Mouse (Mus musculus): ENCODE data around the gene Fndc4. TPM values are rescaled to one million over a fixed set of nuclear protein-coding genes. Genes with fewer than 3 reads are reported as not detected.

The Fndc4 gene
- total and polyA plus RNA-seq, 2 experiments from 2014 or later: 122 to 187 TPM

- 63% methylated on average over 6 of the region's 6 CpGs for WGBS
- TF ChIP-seq CTCF (IDR thresholded peaks at IDR 0.05; ENCODE audit: low read depth): no peak
- Histone ChIP-seq H3K9me3 (ENCODE audit: low read length) (no peaks in the 10 kb centered on the region), H3K4me1 (ENCODE audit: insufficient read depth, low read length) (no peaks in the 10 kb centered on the region), H3K4me3 (ENCODE audit: low read length) (no peak overlapping the region), H3K9ac (replicated peaks; ENCODE audit: low read length) (no peak overlapping the region), H3K36me3 (ENCODE audit: insufficient read depth, low read length) (peaks cover 70% of the 10 kb centered on the region), H3K27me3 (ENCODE audit: insufficient read depth, low read length) (no peaks in the 10 kb centered on the region), H3K4me2 (ENCODE audit: low read depth, low read length) (no peak overlapping the region), H3K27ac (no peak overlapping the region)
- DNase-seq (ENCODE audit: low spot score) (no peak), ATAC-seq (no peak)
Observed at GRCm38 (mm10) chr5:31267686-31268085, 28.2 kb downstream of the Fndc4 start.

- no peak overlapping the region for H3K4me2 ChIP-seq (ENCODE audit: low read depth, low read length)
- no peaks in the 10 kb centered on the region for H3K9me3 ChIP-seq (ENCODE audit: low read length)
- DNase-seq (ENCODE audit: low spot score) (no peak), ATAC-seq (no peak)
- no peak for TF ChIP-seq CTCF (IDR thresholded peaks at IDR 0.05; ENCODE audit: low read depth)
- no peak overlapping the region for H3K9ac ChIP-seq (replicated peaks; ENCODE audit: low read length)
- H3K4me1 ChIP-seq (ENCODE audit: insufficient read depth, low read length): no peaks in the 10 kb centered on the region
- H3K4me3 ChIP-seq (ENCODE audit: low read length): no peak overlapping the region
- peaks cover 75% of the 10 kb centered on the region for H3K36me3 ChIP-seq (ENCODE audit: insufficient read depth, low read length)
- H3K27ac ChIP-seq: no peak overlapping the region
- no peaks in the 10 kb centered on the region for H3K27me3 ChIP-seq (ENCODE audit: insufficient read depth, low read length)
- WGBS: 89% methylated on average over 7 of the region's 7 CpGs
Observed at GRCm38 (mm10) chr5:31266101-31266500, 29.8 kb downstream of the Fndc4 start.

GRCm38 (mm10) chr5:31257616-31258015 lies 38.3 kb downstream of the Fndc4 start:
- ATAC-seq (no peak), DNase-seq (ENCODE audit: low spot score) (no peak)
- H3K36me3 ChIP-seq (ENCODE audit: insufficient read depth, low read length): peaks cover 51% of the 10 kb centered on the region
- no peaks in the 10 kb centered on the region for H3K9me3 ChIP-seq (ENCODE audit: low read length)
- no peak overlapping the region for H3K4me2 ChIP-seq (ENCODE audit: low read depth, low read length)
- no peak overlapping the region for H3K27ac ChIP-seq
- H3K9ac ChIP-seq (replicated peaks; ENCODE audit: low read length): no peak overlapping the region
- WGBS: 88% methylated on average over 11 of the region's 11 CpGs
- no peak overlapping the region for H3K4me3 ChIP-seq (ENCODE audit: low read length)
- no peak for TF ChIP-seq CTCF (IDR thresholded peaks at IDR 0.05; ENCODE audit: low read depth)
- no peaks in the 10 kb centered on the region for H3K4me1 ChIP-seq (ENCODE audit: insufficient read depth, low read length)
- H3K27me3 ChIP-seq (ENCODE audit: insufficient read depth, low read length): no peaks in the 10 kb centered on the region

DNA sequence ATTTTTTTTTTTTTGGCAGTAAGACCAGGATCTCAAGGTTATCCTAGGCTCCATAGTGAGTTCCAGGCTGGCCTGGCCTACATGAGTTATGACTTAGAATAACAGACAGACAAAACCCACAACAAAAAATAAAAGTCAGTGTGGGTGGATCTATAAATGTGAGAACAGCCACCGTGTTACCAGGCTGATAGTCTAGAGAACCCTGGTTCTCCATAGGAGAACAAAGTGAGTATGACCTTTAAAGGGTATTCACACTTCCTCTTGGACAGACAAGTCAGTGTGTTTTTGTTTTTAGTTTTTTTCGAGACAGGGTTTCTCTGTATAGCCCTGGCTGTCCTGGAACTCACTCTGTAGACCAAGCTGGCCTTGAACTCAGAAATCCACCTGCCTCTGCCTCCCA lies 39.9 kb downstream of the Fndc4 start:
- ATAC-seq (no peak), DNase-seq (ENCODE audit: low spot score) (no peak)
- Histone ChIP-seq H3K4me1 (ENCODE audit: insufficient read depth, low read length) (no peaks in the 10 kb centered on the region), H3K27ac (no peak overlapping the region), H3K9ac (replicated peaks; ENCODE audit: low read length) (no peak overlapping the region), H3K36me3 (ENCODE audit: insufficient read depth, low read length) (peaks cover 52% of the 10 kb centered on the region), H3K4me3 (ENCODE audit: low read length) (no peak overlapping the region), H3K9me3 (ENCODE audit: low read length) (no peaks in the 10 kb centered on the region), H3K4me2 (ENCODE audit: low read depth, low read length) (no peak overlapping the region), H3K27me3 (ENCODE audit: insufficient read depth, low read length) (no peaks in the 10 kb centered on the region)
- WGBS: 77% methylated on average over 2 of the region's 2 CpGs
- no peak for TF ChIP-seq CTCF (IDR thresholded peaks at IDR 0.05; ENCODE audit: low read depth)

- Histone ChIP-seq H3K27ac (no peak overlapping the region), H3K27me3 (ENCODE audit: insufficient read depth, low read length) (no peaks in the 10 kb centered on the region), H3K9me3 (ENCODE audit: low read length) (no peaks in the 10 kb centered on the region), H3K4me2 (ENCODE audit: low read depth, low read length) (no peak overlapping the region), H3K4me3 (ENCODE audit: low read length) (no peak overlapping the region), H3K9ac (replicated peaks; ENCODE audit: low read length) (no peak overlapping the region), H3K36me3 (ENCODE audit: insufficient read depth, low read length) (peaks cover 55% of the 10 kb centered on the region), H3K4me1 (ENCODE audit: insufficient read depth, low read length) (no peaks in the 10 kb centered on the region)
- ATAC-seq: no peak
- TF ChIP-seq CTCF (IDR thresholded peaks at IDR 0.05; ENCODE audit: low read depth): no peak
- 95% methylated on average over 2 of the region's 2 CpGs for WGBS
- no peak for DNase-seq (ENCODE audit: low spot score)
Observed at GRCm38 (mm10) chr5:31255381-31255780, 40.5 kb downstream of the Fndc4 start.

DNA sequence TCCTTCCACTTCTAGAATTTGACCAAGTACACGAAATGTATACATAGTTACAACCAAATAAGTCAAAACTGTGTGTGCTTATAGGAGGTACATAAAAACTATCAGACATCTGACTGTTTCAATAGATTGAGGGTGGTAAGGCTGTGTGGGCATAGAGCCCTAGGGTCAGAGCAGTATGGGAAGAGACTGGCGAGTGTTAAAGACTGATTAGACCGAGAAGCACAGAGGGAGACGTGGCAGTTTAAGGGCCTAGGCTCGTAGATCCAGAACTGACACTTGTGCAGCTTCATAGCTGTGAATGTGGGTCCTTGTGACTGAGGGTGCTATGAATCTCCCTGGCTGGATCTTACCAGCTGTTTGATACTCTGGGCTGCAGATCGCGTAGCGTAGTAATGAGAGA lies 41.0 kb downstream of the Fndc4 start:
- Histone ChIP-seq H3K27me3 (ENCODE audit: insufficient read depth, low read length) (no peaks in the 10 kb centered on the region), H3K4me1 (ENCODE audit: insufficient read depth, low read length) (no peaks in the 10 kb centered on the region), H3K27ac (no peak overlapping the region), H3K9ac (replicated peaks; ENCODE audit: low read length) (no peak overlapping the region), H3K4me3 (ENCODE audit: low read length) (no peak overlapping the region), H3K9me3 (ENCODE audit: low read length) (no peaks in the 10 kb centered on the region), H3K36me3 (ENCODE audit: insufficient read depth, low read length) (peaks cover 55% of the 10 kb centered on the region), H3K4me2 (ENCODE audit: low read depth, low read length) (no peak overlapping the region)
- 90% methylated on average over 8 of the region's 8 CpGs for WGBS
- TF ChIP-seq CTCF (IDR thresholded peaks at IDR 0.05; ENCODE audit: low read depth): no peak
- no peak for ATAC-seq
- DNase-seq (ENCODE audit: low spot score): no peak

GRCm38 (mm10) chr5:31254452-31254851 lies 41.4 kb downstream of the Fndc4 start:
- Histone ChIP-seq H3K4me2 (ENCODE audit: low read depth, low read length) (no peak overlapping the region), H3K9me3 (ENCODE audit: low read length) (no peaks in the 10 kb centered on the region), H3K4me3 (ENCODE audit: low read length) (no peak overlapping the region), H3K36me3 (ENCODE audit: insufficient read depth, low read length) (peaks cover 55% of the 10 kb centered on the region), H3K27ac (no peak overlapping the region), H3K4me1 (ENCODE audit: insufficient read depth, low read length) (no peaks in the 10 kb centered on the region), H3K27me3 (ENCODE audit: insufficient read depth, low read length) (no peaks in the 10 kb centered on the region), H3K9ac (replicated peaks; ENCODE audit: low read length) (no peak overlapping the region)
- WGBS: 83% methylated on average over 7 of the region's 7 CpGs
- TF ChIP-seq CTCF (IDR thresholded peaks at IDR 0.05; ENCODE audit: low read depth): no peak
- no peak for ATAC-seq
- no peak for DNase-seq (ENCODE audit: low spot score)
